Mouse (Mus musculus): Measurements from ENCODE around the gene Papss1.

Papss1 gene

DNA sequence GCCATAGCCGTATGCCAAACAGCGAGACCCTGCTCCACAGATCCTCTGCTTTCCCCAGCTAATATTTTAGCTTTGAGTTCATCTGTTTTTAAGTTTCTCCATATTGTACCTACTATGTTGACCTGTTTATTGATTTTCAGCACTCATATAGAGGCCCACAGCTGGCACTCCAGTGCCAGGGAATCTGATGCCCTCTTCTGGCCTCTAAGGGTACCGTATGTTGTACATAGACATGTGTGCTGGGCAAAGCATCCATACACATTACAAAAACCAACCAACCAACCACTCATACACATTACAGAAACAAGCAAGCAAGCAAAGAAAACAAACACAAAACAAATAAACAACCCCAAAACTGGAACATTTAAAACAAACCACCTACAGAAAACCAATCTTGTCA is 22.2 kb downstream of the Papss1 start:
- DNase-seq, result no peak

DNA sequence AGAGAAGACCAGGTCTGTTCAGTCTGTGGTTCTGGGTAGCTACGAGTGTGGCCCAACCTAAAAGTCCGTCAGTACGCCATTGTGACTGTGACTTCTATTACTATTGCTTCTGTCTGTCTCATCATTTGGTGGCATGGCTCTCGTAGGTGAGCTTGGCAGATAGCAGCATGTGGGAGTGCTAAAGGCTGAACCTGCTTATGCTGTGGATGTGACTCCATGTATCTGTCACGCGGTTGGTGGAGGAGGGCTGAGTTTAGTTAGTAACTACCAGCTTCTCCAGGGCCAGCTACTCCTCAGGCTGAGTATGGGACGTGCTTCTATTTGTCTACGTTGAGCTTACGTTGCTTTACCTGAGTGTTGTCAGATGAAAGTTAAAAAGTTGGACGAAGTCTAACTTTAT is 23.4 kb downstream of the Papss1 start:
- DNase-seq, result no peak

GRCm38 (mm10) chr3:131593143-131593798 is 28.7 kb downstream of the Papss1 start:
- no peak for DNase-seq

DNA sequence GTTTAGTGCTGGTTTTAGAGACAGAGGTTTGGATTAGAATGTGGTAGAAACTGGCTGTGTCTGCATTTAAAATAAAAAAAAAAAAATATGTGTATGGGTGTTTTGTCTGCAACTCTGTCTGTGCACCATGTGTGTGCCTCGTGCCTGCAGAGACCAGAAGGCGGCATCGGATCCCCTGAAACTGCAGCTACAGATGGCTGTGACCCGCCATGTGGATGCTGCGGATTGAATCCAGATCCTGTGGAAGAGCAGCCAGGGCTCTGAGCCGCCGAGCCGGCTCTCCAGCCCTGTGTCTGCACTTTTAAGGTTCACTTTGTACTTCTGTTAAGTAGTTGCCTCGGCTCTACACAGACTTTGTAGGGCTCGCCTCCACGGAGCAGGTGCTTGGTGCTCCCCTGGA is 29.8 kb downstream of the Papss1 start:
- DNase-seq, result no peak

- no peak for DNase-seq
Observed at GRCm38 (mm10) chr3:131595546-131596245, 31.1 kb downstream of the Papss1 start.

- no peak for DNase-seq
Observed at GRCm38 (mm10) chr3:131600726-131601125, 36.2 kb downstream of the Papss1 start.

DNA sequence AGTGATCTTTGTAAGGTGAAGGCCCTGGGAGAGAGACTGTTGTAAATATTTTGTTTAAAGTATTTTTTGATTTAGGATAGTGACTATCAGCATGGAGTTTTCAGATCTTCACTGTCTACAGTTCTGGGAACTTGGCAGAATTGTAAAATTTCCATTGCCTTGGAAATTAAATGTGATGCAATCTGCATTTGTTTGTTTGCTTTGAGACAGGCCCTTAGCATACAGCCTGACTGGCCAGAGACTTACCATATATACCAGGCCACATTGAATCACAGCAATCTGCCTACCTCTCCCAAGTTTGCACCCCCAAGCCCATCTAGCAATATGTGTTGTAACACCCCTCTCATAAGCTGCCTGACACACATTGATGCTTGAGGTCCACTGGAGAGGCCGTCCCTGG is 36.8 kb downstream of the Papss1 start:
- DNase-seq, result no peak

GRCm38 (mm10) chr3:131602995-131603414 is 38.4 kb downstream of the Papss1 start:
- DNase-seq, result no peak

DNA sequence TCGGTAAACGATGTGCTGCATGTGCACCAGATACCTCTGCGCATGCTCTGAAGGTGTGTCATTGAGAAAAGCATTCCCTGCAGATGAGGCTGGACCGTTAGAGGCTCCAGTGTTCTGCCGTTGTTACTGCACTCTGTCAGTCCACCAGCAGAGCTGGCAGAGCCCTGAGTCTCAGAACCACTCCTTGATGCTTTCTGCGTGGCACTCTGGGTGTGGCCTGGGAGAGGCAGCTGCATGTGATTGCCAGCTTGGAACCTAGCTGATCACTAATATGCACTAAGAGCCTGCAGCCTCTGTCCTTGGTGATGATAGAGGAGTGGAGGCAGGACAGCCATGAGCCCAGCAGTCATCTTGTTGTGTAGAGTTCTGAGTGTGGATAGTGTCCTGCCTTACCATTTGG is 43.5 kb downstream of the Papss1 start:
- no peak for DNase-seq

DNA sequence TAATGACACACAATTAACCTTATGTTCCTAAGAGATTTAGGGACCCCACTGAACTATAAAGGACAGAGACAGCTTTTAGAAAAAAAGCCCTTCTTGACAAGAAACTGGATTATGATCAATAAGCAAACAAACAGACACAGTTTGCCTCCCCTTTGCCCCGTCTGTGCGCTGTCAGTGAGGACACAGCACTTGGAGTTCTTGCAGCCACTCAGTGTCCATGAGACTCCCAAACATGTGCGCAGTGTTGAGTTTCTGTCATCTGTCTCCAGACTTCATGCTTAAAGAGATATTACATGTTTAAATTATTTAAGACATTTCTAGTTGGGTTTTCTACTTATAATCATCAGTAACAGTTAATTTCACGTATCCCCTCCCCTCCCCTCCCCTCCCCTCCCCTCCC is 45.1 kb downstream of the Papss1 start:
- no peak for DNase-seq

DNA sequence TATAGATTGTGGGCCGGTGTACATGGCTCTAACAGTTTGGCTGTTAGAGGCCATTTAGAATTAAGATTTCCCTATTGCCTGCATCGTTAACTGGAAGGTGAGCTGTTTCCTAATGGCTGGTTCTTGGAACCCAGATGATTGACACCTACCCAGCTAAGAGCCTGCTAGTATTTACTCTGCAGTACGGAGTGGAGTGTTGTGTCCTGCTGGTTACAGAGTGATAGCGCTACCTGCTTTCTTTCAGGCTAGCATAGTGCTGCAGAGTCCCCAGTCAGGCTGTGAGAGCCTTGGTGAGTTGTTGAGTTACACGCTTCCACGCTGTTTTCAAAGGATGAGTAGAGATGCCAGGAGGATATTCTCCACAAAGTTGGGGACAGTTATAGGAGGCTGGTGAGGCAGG is 46.0 kb downstream of the Papss1 start:
- DNase-seq, result no peak

- DNase-seq, result no peak
Observed at GRCm38 (mm10) chr3:131612847-131613246, 48.3 kb downstream of the Papss1 start.

GRCm38 (mm10) chr3:131614056-131614455 is 49.5 kb downstream of the Papss1 start:
- DNase-seq, result no peak

- no peak for DNase-seq
Observed at GRCm38 (mm10) chr3:131618580-131619338, 54.2 kb downstream of the Papss1 start.

- DNase-seq, result no peak
Observed at GRCm38 (mm10) chr3:131623208-131623607, 58.6 kb downstream of the Papss1 start.

DNA sequence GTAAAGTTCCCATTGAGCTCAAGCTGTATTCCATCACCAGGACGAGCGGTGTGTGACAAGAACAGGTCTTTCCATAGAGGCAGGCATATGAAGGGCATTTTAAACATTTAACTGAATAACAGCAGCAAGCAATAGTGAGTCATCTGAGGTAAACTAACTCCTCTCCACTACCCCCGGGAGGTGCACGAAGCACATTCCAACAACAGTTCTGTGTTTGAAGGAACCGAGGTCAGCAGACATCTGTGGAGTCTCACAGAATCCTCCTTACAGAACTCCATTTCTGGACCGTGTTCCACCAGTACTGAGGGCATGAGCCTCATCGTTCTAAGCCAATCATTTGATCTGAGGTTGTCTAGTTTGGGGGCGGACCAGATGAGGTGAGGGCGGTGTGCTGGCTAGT is 59.5 kb downstream of the Papss1 start:
- no peak for DNase-seq

DNA sequence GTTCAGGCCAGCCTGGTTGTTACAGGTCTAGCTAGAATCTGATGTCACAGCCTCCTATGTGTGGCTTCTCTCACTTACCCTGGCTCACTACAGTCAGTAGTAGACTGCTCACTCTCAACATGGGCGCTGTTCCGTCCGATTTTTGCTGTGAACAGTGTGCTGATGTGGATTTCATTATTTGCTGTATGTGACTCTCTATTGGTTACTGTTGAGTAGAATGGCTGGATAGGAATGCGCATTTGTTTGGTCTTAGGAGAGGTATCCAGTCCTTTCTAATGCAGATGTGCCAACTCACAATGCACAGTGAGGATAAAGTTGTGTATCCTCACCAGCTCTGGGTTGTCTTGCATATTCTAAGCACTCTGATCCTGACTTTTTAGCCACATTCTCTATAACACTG is 62.9 kb downstream of the Papss1 start:
- no peak for DNase-seq

- DNase-seq, result no peak
Observed at GRCm38 (mm10) chr3:131628265-131628664, 63.7 kb downstream of the Papss1 start.

DNA sequence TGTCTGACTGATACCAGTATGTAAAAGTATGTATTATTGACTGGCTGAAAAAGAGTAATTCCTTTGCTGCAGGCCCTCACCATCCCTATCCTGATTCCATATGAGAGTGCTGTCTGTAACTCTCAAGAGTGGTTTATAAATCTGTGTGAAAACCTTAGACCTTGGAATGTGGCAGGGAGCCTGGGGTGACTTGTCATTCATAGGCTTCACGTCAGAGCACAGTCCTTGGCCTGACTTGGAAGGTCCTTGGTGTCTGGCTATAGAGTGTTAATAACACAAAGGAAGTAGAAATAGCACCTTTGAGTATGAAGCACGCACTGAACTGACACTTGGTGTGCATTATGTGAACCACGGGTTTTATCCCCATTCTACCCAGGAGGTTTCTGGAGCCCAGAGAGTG is 64.4 kb downstream of the Papss1 start:
- no peak for DNase-seq

DNA sequence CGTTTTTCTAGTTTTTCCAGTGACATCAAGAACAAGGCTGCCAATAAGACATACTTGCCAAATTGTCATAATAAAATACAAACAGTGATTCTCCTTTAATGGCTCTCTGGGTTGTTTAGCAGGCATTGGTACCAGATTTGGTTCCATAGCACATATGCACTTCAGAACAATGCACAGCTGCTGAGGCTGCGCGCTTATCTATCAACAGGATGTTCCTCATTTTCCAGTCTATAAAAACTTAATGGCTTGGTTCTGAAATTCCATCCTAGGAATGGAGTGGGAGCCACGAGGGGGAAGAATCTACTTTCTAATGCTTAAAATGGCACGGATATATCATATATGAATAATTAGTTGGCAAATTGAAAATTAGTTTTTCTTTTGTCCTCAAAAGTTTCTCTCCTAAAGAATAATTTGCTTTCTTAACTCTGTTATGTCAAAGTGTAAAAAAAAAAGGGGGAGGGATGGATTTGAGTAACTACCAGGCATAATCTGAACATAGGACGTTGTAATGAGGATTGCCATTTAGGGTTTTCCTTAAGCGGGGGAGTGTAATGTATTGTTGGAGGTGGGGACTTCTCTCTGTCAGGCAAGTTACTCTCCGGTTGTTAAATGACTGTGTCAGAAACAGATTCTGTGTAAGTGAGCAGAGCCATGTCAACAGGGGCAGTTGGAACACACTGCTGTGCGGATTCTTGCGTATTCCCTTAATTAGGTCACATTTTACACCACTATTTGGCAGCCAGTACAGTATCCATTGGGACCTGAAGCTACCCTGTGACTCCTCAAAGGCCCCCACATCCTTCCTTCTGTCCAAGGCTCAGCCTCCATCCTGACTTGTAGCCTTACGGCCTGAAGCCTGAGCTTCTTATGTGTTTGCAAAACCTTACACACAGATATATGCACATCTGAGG is 66.1 kb downstream of the Papss1 start:
- no peak for DNase-seq

GRCm38 (mm10) chr3:131631318-131631870 is 66.8 kb downstream of the Papss1 start:
- DNase-seq, result no peak

GRCm38 (mm10) chr3:131634091-131634490 is 69.5 kb downstream of the Papss1 start:
- DNase-seq, result no peak

DNA sequence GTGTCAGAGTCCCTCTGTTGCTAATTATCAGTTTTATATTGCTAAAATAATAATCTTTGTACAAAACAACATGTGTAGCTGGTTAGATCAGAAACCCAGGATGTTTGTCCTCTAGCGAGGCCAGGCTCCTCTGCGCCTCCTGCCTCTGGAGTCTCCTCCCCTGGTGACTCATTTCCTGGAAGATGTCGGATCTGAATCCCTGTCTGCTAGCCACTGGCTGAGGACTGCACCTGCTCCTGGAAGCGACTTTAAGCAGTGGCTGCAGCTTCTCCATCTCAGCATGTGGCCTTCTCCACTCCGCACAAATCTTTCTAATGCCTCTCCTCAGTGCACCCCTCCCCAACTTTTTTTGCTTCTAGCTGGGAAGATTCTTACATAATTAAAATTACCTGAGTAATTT is 71.6 kb downstream of the Papss1 start:
- no peak for DNase-seq

Data from thymus, postnatal 36 days (tissue).